ENCODE assay signal across 8 mouse cellular contexts in the genomic region with DNA sequence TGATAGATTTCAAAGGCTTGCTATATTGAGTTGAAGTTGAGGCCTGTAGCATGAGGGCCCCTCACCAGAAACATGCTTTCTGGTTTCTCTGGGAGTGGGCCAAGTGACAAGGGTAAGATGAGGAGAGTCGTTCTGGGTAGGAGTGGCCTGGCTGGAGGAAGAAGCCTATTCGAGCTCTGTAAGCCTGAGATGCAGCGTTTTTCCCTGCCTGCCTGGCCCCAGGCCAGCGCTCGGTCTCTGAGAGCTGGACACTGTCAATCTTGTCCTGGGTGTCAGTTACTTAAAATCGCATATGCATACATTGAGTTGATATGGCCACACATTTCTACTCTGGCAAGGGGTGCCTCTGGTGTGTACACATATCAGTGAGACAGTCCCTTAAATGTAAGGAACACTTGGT. TPM values are rescaled to one million over a fixed set of nuclear protein-coding genes. Genes with fewer than 3 reads are reported as not detected.
A peak's percentile ranks its signal among the peaks of the same experiment; 100 is the strongest.
DNase-seq lines count a peak whose midpoint lies in the region; ATAC-seq lines count a peak whose summit lies in the region.
"Had no signal": no experiment of that assay in that cellular context is flagged by ENCODE, and none has a peak within 500 bp of the region (broad histone marks: within the 10 kb centered on the region; RNA-seq: fewer than 3 reads in every experiment).

No protein-coding gene starts in this region.

- no peaks in the 10 kb centered on the region for H3K9me3 ChIP-seq in embryonic facial prominence, embryonic 13.5 days
- no peaks in the 10 kb centered on the region for H3K9me3 ChIP-seq in stomach, embryonic 14.5 days (ENCODE audit: control insufficient read depth, low read depth, low read length)

- H3K36me3 ChIP-seq in embryonic facial prominence, embryonic 13.5 days: no peaks in the 10 kb centered on the region; the same call in 1 of the 2 replicates
- no peaks in the 10 kb centered on the region for H3K36me3 ChIP-seq in stomach, embryonic 14.5 days (ENCODE audit: control insufficient read depth, insufficient read depth, low read length)

- H3K9ac ChIP-seq in embryonic facial prominence, embryonic 13.5 days: no peak overlapping the region
- H3K9ac ChIP-seq in stomach, embryonic 14.5 days (replicated peaks; ENCODE audit: low read depth, low read length): no peak overlapping the region

- H3K27ac ChIP-seq in embryonic facial prominence, embryonic 13.5 days: peak overlapping the region; percentile 58
- H3K27ac ChIP-seq in stomach, embryonic 14.5 days (ENCODE audit: low read length): peak overlapping the region; percentile 67; the same call in 1 of the 2 replicates

- peak; percentile 30 for DNase-seq in ovary, postnatal 14 days (ENCODE audit: low spot score)
- DNase-seq in ovary, adult 18-20 months (ENCODE audit: low spot score): no peak
- peak; percentile 61 to 68 for DNase-seq in heart, postnatal 14 days
- DNase-seq in layer of hippocampus, postnatal 10 days (ENCODE audit: low spot score in 2 of 2): no peak
- DNase-seq in spleen, postnatal 10 days (ENCODE audit: low spot score in 2 of 2): no peak
- DNase-seq: layer of hippocampus, postnatal 36 days had no signal

- no peak overlapping the region for H3K4me3 ChIP-seq in embryonic facial prominence, embryonic 13.5 days
- no peak overlapping the region for H3K4me3 ChIP-seq in stomach, embryonic 14.5 days (ENCODE audit: low read depth, low read length)

- H3K27me3 ChIP-seq in embryonic facial prominence, embryonic 13.5 days: no peaks in the 10 kb centered on the region
- no peaks in the 10 kb centered on the region for H3K27me3 ChIP-seq in stomach, embryonic 14.5 days (ENCODE audit: control insufficient read depth, insufficient read depth, low read length)

- 21% methylated on average over 6 of the region's 6 CpGs for WGBS in embryonic facial prominence, embryonic 13.5 days
- 25% methylated on average over 6 of the region's 6 CpGs for WGBS in stomach, embryonic 14.5 days

- H3K4me1 ChIP-seq in embryonic facial prominence, embryonic 13.5 days: peaks cover 21% of the 10 kb centered on the region
- H3K4me1 ChIP-seq in stomach, embryonic 14.5 days (ENCODE audit: control insufficient read depth, insufficient read depth, low read length): peaks cover 9% of the 10 kb centered on the region; the same call in 1 of the 2 replicates

- intact Hi-C loops in heart, postnatal 14 days (cut with DNase I): no loop called here

- peak overlapping the region; percentile 34 for H3K4me2 ChIP-seq in embryonic facial prominence, embryonic 13.5 days
- H3K4me2 ChIP-seq in stomach, embryonic 14.5 days (replicated peaks; ENCODE audit: low read depth, low read length): no peak overlapping the region; the same call in 1 of the 2 replicates

- ATAC-seq in embryonic facial prominence, embryonic 13.5 days (ENCODE audit: insufficient number of reproducible peaks, insufficient read depth, low FRiP score, low TSS enrichment, low read depth): peak; percentile 48; the same call in 1 of the 2 replicates
- ATAC-seq in stomach, embryonic 14.5 days (ENCODE audit: insufficient number of reproducible peaks, insufficient read depth, low FRiP score, low read depth): peak; percentile 63; the same call in 1 of the 2 replicates

RNA-seq across cellular contexts. Expression of gene Sema5a, which starts 43.9 kb away (rescaled TPM):
- 31.8 and 37.9 TPM in 2 replicates for polyA plus RNA-seq in embryonic facial prominence, embryonic 13.5 days (2015; fragmentation: Nextera tagmentation; extraction: Ambion mirVana)
- total RNA-seq in heart, postnatal 14 days (2021): 10 to 100 TPM; 16.8 to 16.9 TPM
- 24.6 and 24.9 TPM in 2 replicates for polyA plus RNA-seq in stomach, embryonic 14.5 days (2014; fragmentation: Nextera tagmentation; extraction: Ambion mirVana)
- 10 to 100 TPM; 77.2 to 82.2 TPM for total RNA-seq in layer of hippocampus, postnatal 10 days (2021)

Comparison
In these comparisons a context has a peak if more than half of its experiments do, and no peak if none do; other contexts are left out.
1. DNase-seq: peak in ovary, postnatal 14 days (single experiment) and heart, postnatal 14 days (2 of 2); none in ovary, adult 18-20 months (single experiment), layer of hippocampus, postnatal 10 days (0 of 2) and spleen, postnatal 10 days (0 of 2).
2. RNA of gene Sema5a, which starts 43.9 kb away (total RNA-seq): 77.2 to 82.2 TPM in layer of hippocampus, postnatal 10 days; 16.8 to 16.9 TPM in heart, postnatal 14 days; every median in the first group is over 4 times any median in the second.